Mouse (Mus musculus) kidney, adult 2 months (tissue): ENCODE measurements around the gene Ap1s3. TPM values are rescaled to one million over a fixed set of nuclear protein-coding genes. Genes with fewer than 3 reads are reported as not detected.
"Not testable (repeated sequence)": the region's sequence is repeated elsewhere in the genome, so short reads cannot be mapped to it uniquely, and the experiment has no call there.

Experiments
- DNase-seq: peaks from one replicate; pipeline ENCODE4 v3.0.0; 2021
- H3K27ac ChIP-seq: fragments of 200-500 bp; 2 replicates; pipeline ENCODE4 v1.5.1; 2012; ENCODE audit warnings: low read depth, low read length, control low read depth, inconsistent platforms; ENCODE audit not compliant: insufficient read depth
- H3K27me3 ChIP-seq: fragments of 200-500 bp; replicated peaks from 2 replicates; pipeline ENCODE4 v1.6.1; 2012; ENCODE audit warnings: mild to moderate bottlenecking, moderate library complexity, low read length, inconsistent platforms; ENCODE audit not compliant: control insufficient read depth, insufficient read depth
- H3K36me3 ChIP-seq: fragments of 200-500 bp; 2 replicates; pipeline ENCODE4 v1.6.1; 2012; ENCODE audit warnings: mild to moderate bottlenecking, moderate library complexity, low read length, inconsistent platforms; ENCODE audit not compliant: control insufficient read depth, insufficient read depth
- H3K4me1 ChIP-seq: fragments of 200-500 bp; 2 replicates; pipeline ENCODE4 v1.6.1; 2011; ENCODE audit warnings: low read length; ENCODE audit not compliant: control insufficient read depth, insufficient read depth
- H3K4me3 ChIP-seq: fragments of 200-500 bp; 2 replicates; pipeline ENCODE4 v1.5.1; 2011; ENCODE audit warnings: mild to moderate bottlenecking, low read depth, low read length, control low read depth; ENCODE audit not compliant: insufficient read depth
- CTCF ChIP-seq: fragments of 200-500 bp; conservative IDR thresholded peaks from 2 replicates; pipeline ENCODE4 v1.5.1; 2011; ENCODE audit warnings: low read depth, mild to moderate bottlenecking, control low read depth, low read length, moderate library complexity, mixed read lengths; ENCODE audit not compliant: insufficient read depth, insufficient read length
- POLR2A ChIP-seq: fragments of 200-500 bp; IDR thresholded peaks from one replicate; pipeline ENCODE4 v1.6.1; 2011; ENCODE audit warnings: low read depth, low read length, control low read depth
- WGBS: fragments of 180-500 bp; shearing (Covaris S2); methylation state at CpG from one replicate; pipeline ENCODE4 v1.1.7; 2018; 5-methylcytosine and 5-hydroxymethylcytosine counted together
- polyA plus RNA-seq: library from polyadenylated mRNA; depleted of rRNA; stranded (reverse); fragments of >200 nt; gene quantifications from 2 replicates; pipeline ENCODE4 v1.2.3, GENCODE M21; 2012

Gene Ap1s3
- polyA plus RNA-seq, 1 experiment: 30.3 TPM

DNA sequence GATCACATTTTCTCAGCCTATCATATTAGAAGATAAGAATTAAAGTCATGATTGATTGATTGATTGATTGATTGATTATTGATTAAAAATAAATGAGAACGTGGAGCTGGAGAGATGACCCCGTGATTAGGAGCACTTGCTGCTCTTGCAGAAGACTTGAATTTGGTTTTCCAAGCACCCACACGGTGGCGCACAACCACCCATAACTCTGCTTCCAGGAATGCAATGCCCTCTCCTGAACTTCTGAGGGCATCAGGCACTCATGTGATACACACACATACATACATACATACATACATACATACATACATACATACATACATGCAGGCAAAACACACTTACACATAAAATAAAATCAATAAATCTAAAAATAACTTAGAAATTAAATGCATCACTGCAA, 45.6 kb downstream of the Ap1s3 start:
- H3K4me3 ChIP-seq: no peak overlapping the region
- H3K4me1 ChIP-seq: no peaks in the 10 kb centered on the region
- H3K36me3 ChIP-seq: no peaks in the 10 kb centered on the region
- WGBS: 64% methylated on average over 4 of the region's 4 CpGs
- no peaks in the 10 kb centered on the region for H3K27me3 ChIP-seq
- no peak overlapping the region for H3K27ac ChIP-seq
- peak; percentile 52 for DNase-seq
- TF ChIP-seq POLR2A (no peak), CTCF (peak; percentile 51)

DNA sequence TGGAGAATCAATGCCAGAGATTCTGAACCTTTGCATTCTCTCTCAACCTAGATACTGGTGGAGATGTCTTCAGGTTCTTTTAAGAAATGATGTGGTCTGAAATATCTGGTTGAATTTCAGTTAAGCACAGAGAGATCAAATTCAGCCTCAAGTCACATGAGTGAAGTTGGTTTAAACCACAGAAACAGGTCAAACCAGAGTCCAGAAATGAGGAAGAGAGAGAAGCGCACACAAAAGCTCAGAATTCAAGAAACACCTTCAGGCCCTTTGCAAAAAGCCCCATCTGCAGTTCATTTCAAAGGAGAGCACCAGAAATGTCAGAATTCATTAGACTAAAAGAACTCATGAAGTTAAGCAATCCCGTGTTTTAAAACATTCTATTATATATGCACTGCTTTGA, 52.3 kb downstream of the Ap1s3 start:
- no peaks in the 10 kb centered on the region for H3K36me3 ChIP-seq
- WGBS: 83% methylated on average over 2 of the region's 2 CpGs
- no peaks in the 10 kb centered on the region for H3K27me3 ChIP-seq
- DNase-seq: no peak
- no peak overlapping the region for H3K4me3 ChIP-seq
- H3K4me1 ChIP-seq: no peaks in the 10 kb centered on the region; the same call in 1 of the 2 replicates
- H3K27ac ChIP-seq: no peak overlapping the region
- TF ChIP-seq POLR2A: no peak
- no peak for TF ChIP-seq CTCF

DNA sequence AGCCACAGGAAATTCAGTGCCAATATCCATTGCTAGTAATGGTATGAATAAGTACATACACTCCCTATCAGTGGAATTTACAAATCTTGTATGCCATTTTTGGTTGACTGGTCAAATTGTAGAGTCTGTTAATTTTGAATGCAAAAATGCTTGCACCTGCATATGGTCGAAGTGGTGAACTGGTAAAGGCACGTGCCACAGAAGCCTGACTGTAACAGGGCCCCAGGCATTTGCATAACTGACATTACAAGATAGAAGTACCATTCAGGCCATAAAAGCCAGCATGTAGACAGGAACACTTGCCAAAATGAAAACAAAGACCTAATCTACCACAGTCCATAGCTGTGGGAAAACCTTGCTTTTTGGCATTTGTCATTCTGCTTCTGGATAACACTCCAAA, 55.3 kb downstream of the Ap1s3 start:
- 45% methylated on average over 2 of the region's 2 CpGs for WGBS
- Histone ChIP-seq H3K36me3 (no peaks in the 10 kb centered on the region), H3K27ac (no peak overlapping the region), H3K4me1 (no peaks in the 10 kb centered on the region; the same call in 1 of the 2 replicates), H3K4me3 (no peak overlapping the region), H3K27me3 (no peaks in the 10 kb centered on the region)
- DNase-seq: peak; percentile 27
- TF ChIP-seq POLR2A (no peak), CTCF (no peak)

DNA sequence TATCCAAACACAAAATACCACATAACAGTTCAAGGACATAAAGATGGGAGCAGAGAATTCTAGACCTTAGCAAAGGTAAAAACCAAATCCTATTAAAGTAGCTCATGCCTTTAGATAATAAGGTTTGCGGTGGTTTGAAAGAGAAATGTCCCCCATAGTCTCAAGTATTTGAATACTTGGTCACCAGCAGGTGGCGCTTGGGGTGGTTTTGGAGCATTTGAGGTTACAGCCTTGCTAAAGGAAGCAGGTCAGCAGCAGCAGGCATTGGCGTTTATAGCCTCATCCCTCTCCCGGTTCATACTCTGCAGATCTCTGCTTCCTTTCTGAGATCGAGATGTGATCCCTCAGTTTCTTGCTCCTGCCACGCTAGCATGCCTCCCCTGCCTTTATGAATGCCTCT, 57.3 kb downstream of the Ap1s3 start:
- H3K4me1 ChIP-seq: no peaks in the 10 kb centered on the region; the same call in 1 of the 2 replicates
- WGBS: 95% methylated on average over 6 of the region's 6 CpGs
- no peak for DNase-seq
- no peaks in the 10 kb centered on the region for H3K36me3 ChIP-seq
- no peak overlapping the region for H3K4me3 ChIP-seq
- no peak for TF ChIP-seq POLR2A
- TF ChIP-seq CTCF: no peak
- H3K27ac ChIP-seq: no peak overlapping the region
- no peaks in the 10 kb centered on the region for H3K27me3 ChIP-seq

GRCm38 (mm10) chr1:79611271-79611670, 60.5 kb downstream of the Ap1s3 start:
- not testable (repeated sequence) for H3K36me3 ChIP-seq, H3K4me3 ChIP-seq, H3K4me1 ChIP-seq, H3K27me3 ChIP-seq, H3K27ac ChIP-seq
- WGBS: 100% methylated on average over 5 of the region's 5 CpGs
- peak; percentile 13 for DNase-seq

DNA sequence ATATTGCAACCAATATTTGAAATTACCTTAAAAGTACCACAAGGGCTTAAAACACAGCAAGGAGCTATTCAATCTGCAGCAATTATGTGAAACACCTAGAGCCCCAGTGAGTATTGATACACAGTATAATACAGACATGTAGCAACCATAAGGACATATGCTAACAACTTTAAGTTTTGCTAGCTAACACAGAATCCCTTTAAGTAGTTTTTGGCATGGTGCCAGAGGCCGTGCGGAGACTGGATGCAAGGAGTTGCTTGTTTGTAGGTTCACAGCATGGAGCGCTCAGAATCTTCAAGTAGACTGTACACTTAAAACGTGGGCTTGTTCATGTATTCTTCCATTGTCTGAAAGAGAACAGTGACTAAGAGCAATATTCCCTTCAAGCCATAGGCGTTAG, 62.9 kb downstream of the Ap1s3 start:
- not testable (repeated sequence) for H3K27me3 ChIP-seq, H3K36me3 ChIP-seq, H3K27ac ChIP-seq, DNase-seq, H3K4me1 ChIP-seq, H3K4me3 ChIP-seq
- 63% methylated on average over 5 of the region's 5 CpGs for WGBS

DNA sequence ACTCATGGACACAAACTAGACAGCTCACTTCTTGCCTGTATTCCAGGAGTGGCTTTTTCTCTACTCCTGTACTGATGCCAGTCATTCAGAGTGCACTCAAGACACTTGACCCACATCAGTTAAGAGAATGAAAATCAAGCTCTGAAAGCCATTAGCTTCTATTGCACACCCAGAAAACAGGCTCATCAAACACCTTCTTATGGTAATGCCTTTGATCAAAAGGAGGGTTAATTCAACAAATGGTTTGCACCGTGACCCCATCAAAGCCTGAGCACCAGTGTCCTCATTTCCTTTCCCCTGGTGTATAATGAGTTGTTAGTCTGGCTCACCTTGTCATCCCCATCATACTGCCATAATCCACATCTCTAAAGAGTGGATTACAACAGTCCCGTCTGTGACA, 69.3 kb downstream of the Ap1s3 start:
- H3K4me1 ChIP-seq: no peaks in the 10 kb centered on the region
- TF ChIP-seq POLR2A: no peak
- TF ChIP-seq CTCF: no peak
- H3K27ac ChIP-seq: no peak overlapping the region
- 58% methylated on average over 2 of the region's 2 CpGs for WGBS
- DNase-seq: no peak
- no peaks in the 10 kb centered on the region for H3K36me3 ChIP-seq
- no peaks in the 10 kb centered on the region for H3K27me3 ChIP-seq
- H3K4me3 ChIP-seq: no peak overlapping the region

- TF ChIP-seq CTCF (no peak), POLR2A (no peak)
- Histone ChIP-seq H3K27ac (no peak overlapping the region), H3K36me3 (no peaks in the 10 kb centered on the region), H3K27me3 (no peaks in the 10 kb centered on the region), H3K4me1 (no peaks in the 10 kb centered on the region), H3K4me3 (no peak overlapping the region)
- WGBS: 81% methylated on average over 5 of the region's 5 CpGs
- no peak for DNase-seq
These were observed 73.2 kb downstream of the Ap1s3 start for GRCm38 (mm10) chr1:79598385-79599178.
